Mouse (Mus musculus) forebrain, postnatal 0 days (tissue): ENCODE results near the gene Trp53inp2. TPM values are rescaled to one million over a fixed set of nuclear protein-coding genes. Genes with fewer than 3 reads are reported as not detected.

ENCODE experiments used
- ATAC-seq: fragments of 200-750 bp; cut with Nextera tagmentation; 2 replicates; pipeline ENCODE4 v1.8.0; 2017; ENCODE audit warnings: mild to moderate bottlenecking, moderate library complexity
- DNase-seq: peaks from one replicate; pipeline ENCODE4 v3.0.0-alpha.2; 2015
- H3K27ac ChIP-seq: fragments of 300-500 bp; sonication (generic); 2 replicates; pipeline ENCODE4 v1.5.1; 2014; ENCODE audit warnings: low read depth, mild to moderate bottlenecking, antibody characterized with exemption, low read length, moderate library complexity, mixed read lengths
- H3K27me3 ChIP-seq: fragments of 300-500 bp; sonication (generic); 2 replicates; pipeline ENCODE4 v1.6.1; 2014; ENCODE audit warnings: mild to moderate bottlenecking, low read length, mixed read lengths; ENCODE audit not compliant: insufficient read depth
- H3K36me3 ChIP-seq: fragments of 300-500 bp; sonication (generic); 2 replicates; pipeline ENCODE4 v1.6.1; 2014; ENCODE audit warnings: mild to moderate bottlenecking, moderate library complexity; ENCODE audit not compliant: insufficient read depth
- H3K4me1 ChIP-seq: fragments of 300-500 bp; sonication (generic); 2 replicates; pipeline ENCODE4 v1.6.1; 2014; ENCODE audit warnings: antibody characterized with exemption; ENCODE audit not compliant: insufficient read depth
- H3K4me2 ChIP-seq: fragments of 300-500 bp; sonication (generic); 2 replicates; pipeline ENCODE4 v1.6.1; 2014; ENCODE audit warnings: low read depth, mild to moderate bottlenecking, moderate library complexity
- H3K4me3 ChIP-seq: fragments of 300-500 bp; sonication (generic); 2 replicates; pipeline ENCODE4 v1.5.1; 2014; ENCODE audit warnings: low read depth, low read length, mixed read lengths
- H3K9ac ChIP-seq: fragments of 300-500 bp; sonication (generic); 2 replicates; pipeline ENCODE4 v1.6.1; 2014; ENCODE audit warnings: mild to moderate bottlenecking
- H3K9me3 ChIP-seq: fragments of 300-500 bp; sonication (generic); 2 replicates; pipeline ENCODE4 v1.6.1; 2016; ENCODE audit warnings: low read length
- CTCF ChIP-seq: sonication (generic); IDR thresholded peaks from 2 replicates; pipeline ENCODE4 v1.5.1; 2016; ENCODE audit warnings: antibody characterized with exemption, control low read depth, low read depth
- WGBS: fragments of 180-500 bp; shearing (Covaris S2); extraction: QIAGEN DNeasy Blood & Tissue Kit; methylation state at CpG from one replicate; pipeline ENCODE4 v1.1.7; 2014; 5-methylcytosine and 5-hydroxymethylcytosine counted together
- polyA plus RNA-seq: library from polyadenylated mRNA; unstranded; fragments of >200 nt; fragmentation: Nextera tagmentation; extraction: Ambion mirVana; gene quantifications from 2 replicates; pipeline ENCODE4 v1.2.1, GENCODE M21; 2015
- total RNA-seq: library from RNA; depleted of rRNA; stranded (reverse); fragments of >200 nt; gene quantifications from 2 replicates; pipeline ENCODE4 v1.2.3, GENCODE M21; 2014; rRNA removed

Trp53inp2 gene
- 76.0 and 100.0 TPM in 2 replicates for total RNA-seq
- 58.6 and 60.2 TPM in 2 replicates for polyA plus RNA-seq

DNA sequence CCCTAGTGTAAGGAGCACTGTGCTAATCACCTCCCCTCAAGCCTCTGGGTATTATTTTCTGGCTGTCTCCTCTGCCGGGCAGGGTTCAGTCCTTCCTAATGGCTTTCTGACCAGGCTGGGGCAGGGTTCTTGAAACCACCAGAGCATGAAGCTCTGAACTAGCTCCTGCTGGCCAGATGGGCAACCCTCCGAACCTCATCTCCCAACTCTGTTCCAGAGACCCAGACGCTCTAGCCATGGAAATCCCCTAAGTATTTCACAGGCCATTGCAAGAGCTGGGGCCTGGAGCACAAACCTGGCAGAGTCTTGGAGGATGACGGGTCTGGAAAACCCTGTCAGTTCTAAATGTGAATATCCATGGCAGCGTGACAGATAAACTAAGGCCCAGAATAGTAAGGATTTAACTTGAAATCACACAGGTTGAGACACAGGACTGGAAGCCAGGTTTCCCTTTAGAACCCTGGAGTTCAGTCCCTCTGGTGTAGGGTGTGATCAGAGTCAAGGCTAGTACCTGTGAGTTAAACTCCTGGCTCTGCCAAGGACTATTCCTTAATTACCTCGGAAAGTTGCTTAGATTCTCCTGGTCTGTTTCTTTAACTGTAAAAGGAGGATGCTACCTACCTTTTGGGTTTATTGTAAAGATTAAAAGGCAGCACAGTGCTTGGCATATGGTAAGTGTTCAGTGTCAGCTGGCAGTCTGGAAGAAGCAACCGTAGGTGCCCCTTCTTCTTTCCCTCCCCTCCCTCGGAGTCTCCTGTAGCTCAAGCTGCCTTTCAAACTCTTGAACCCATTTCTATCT, at the start of gene Trp53inp2:
TSS of gene Trp53inp2 (plus strand) at position 799 of the 799 bp plus-strand sequence.
- peaks cover 16% of the 10 kb centered on the region for H3K4me1 ChIP-seq
- peak within 1 kb of the TSS; percentile 99 for H3K9ac ChIP-seq
- no peaks in the 10 kb centered on the region for H3K9me3 ChIP-seq
- H3K4me2 ChIP-seq, result peak within 1 kb of the TSS; percentile 77
- no peak for TF ChIP-seq CTCF
- no peaks in the 10 kb centered on the region for H3K27me3 ChIP-seq
- no peaks in the 10 kb centered on the region; the same call in 1 of the 2 replicates for H3K36me3 ChIP-seq
- peak within 1 kb of the TSS; percentile 93 for H3K4me3 ChIP-seq
- ATAC-seq, result no peak
- DNase-seq, result peak; percentile 36
- peak within 1 kb of the TSS; percentile 99 for H3K27ac ChIP-seq
- 35% methylated on average over 8 of the region's 8 CpGs for WGBS

DNA sequence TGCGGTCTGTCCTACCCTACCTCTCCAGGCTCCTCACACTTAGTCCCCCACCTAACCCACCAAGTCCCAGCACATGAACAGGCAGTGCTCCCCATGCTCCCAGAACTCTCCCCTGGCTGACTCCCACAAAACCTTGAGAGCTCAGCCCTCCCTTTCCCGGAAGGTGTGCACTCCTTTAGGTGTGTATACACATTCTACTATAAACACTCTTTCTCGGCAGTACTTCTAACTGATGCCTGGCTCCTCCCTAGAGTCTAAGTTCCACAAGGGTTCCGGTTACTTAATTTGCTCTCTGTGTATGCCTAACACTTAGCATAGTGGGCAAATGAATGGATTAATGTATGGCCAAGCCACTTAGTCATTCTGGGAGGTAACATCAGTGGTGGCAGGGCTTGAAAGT, 49.5 kb upstream of the Trp53inp2 start:
- Histone ChIP-seq H3K9ac (no peak overlapping the region), H3K4me1 (no peaks in the 10 kb centered on the region), H3K36me3 (peaks cover 50% of the 10 kb centered on the region), H3K9me3 (no peaks in the 10 kb centered on the region), H3K27me3 (no peaks in the 10 kb centered on the region), H3K27ac (no peak overlapping the region), H3K4me3 (no peak overlapping the region), H3K4me2 (no peak overlapping the region)
- no peak for TF ChIP-seq CTCF
- DNase-seq (no peak), ATAC-seq (no peak)
- 91% methylated on average over 4 of the region's 4 CpGs for WGBS

DNA sequence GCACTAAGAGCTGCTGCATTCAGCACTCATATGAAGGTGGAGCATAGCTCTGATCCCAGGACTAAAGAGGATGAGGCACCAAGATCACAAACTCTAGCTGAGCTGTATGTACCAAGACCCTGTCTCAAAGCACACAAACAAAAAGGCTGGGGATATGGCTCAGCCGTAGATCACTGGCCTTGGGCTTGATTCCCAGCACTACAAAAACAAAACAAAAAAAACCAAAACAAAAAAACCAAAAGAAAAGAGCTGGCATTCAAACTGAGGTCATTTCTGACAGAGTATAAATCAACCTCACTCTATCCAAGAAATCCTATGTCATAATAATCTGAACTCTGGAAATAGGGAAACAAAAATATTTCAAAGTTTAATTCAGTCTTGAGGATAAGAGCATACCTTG, 47.4 kb upstream of the Trp53inp2 start:
- Histone ChIP-seq H3K4me1 (no peaks in the 10 kb centered on the region), H3K36me3 (peaks cover 38% of the 10 kb centered on the region), H3K9me3 (no peaks in the 10 kb centered on the region), H3K9ac (no peak overlapping the region), H3K27ac (no peak overlapping the region), H3K4me3 (no peak overlapping the region), H3K4me2 (no peak overlapping the region), H3K27me3 (no peaks in the 10 kb centered on the region)
- 76% methylated on average over 1 of the region's 1 CpGs for WGBS
- ATAC-seq (no peak), DNase-seq (no peak)
- no peak for TF ChIP-seq CTCF

DNA sequence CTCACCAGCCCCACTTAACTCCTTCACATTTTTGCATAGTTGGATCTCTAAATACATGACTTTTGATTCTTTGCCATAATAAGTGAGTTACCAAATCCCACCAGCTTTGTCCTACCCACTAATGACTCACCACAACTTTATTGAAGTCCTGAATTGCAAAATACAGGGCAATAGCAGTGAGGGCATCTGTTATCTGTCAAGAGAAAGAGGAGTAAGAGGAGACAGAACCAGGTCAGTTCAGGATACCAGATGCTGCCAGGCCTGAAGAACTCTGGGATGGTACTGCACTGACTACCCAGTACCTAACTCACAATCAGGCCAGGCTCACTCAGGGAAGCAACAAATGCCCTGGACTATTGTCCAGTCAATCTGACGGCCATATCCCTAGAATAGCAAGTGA, 45.6 kb upstream of the Trp53inp2 start:
- Histone ChIP-seq H3K4me1 (no peaks in the 10 kb centered on the region), H3K9ac (no peak overlapping the region), H3K9me3 (no peaks in the 10 kb centered on the region), H3K27ac (no peak overlapping the region), H3K27me3 (no peaks in the 10 kb centered on the region), H3K4me2 (no peak overlapping the region), H3K36me3 (peaks cover 31% of the 10 kb centered on the region), H3K4me3 (no peak overlapping the region)
- DNase-seq (no peak), ATAC-seq (no peak)
- TF ChIP-seq CTCF, result no peak
- 93% methylated on average over 1 of the region's 1 CpGs for WGBS

DNA sequence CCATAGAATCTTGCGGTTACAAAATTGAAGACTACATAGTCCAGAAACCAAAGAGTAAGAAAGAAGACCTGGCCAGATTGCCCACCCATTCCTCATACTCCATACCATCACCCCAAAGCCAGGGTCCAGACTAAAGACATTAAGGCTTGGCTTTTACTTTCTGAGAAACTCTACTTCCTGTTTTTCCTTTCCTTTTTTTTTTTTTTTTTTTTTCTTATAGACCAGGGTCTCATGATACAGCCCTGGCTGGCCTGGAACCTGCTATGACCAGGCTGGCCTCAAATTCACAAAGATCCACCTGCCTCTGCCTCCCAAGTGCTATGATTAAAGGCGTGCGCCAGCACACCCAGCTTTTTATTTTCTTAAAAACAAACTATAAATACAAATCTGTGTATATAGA, 44.6 kb upstream of the Trp53inp2 start:
- TF ChIP-seq CTCF, result no peak
- DNase-seq, result no peak
- Histone ChIP-seq H3K36me3 (peaks cover 25% of the 10 kb centered on the region), H3K4me1 (no peaks in the 10 kb centered on the region), H3K27ac (no peak overlapping the region), H3K4me3 (no peak overlapping the region), H3K4me2 (no peak overlapping the region), H3K9me3 (no peaks in the 10 kb centered on the region), H3K9ac (no peak overlapping the region), H3K27me3 (no peaks in the 10 kb centered on the region)
- 93% methylated on average over 3 of the region's 3 CpGs for WGBS
- no peak for ATAC-seq

DNA sequence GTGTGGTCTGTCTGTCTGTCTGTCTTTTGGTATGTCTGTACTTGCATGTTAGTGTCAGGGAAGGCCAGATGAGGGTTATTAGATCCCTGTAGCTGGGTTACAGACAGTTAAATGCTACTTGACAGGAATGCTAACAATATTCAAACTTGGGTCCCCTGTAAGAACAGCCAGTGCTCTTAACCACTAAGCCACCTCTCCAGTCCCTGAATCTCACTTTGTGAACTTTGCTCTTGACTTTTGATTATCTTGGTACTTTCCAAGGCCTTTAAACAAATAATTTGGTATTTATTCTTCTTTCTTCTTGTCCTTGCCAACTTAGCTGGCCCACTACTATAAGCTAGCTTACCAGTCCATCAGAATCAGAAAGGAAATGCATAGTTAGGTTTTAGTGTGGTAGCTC, 40.7 kb upstream of the Trp53inp2 start:
- ATAC-seq (no peak), DNase-seq (no peak)
- no peak overlapping the region for H3K27ac ChIP-seq
- H3K27me3 ChIP-seq, result no peaks in the 10 kb centered on the region
- TF ChIP-seq CTCF, result no peak
- no peaks in the 10 kb centered on the region for H3K9me3 ChIP-seq
- peaks cover 18% of the 10 kb centered on the region for H3K36me3 ChIP-seq
- no peaks in the 10 kb centered on the region for H3K4me1 ChIP-seq
- H3K4me3 ChIP-seq, result no peak overlapping the region
- H3K9ac ChIP-seq, result no peak overlapping the region
- no peak overlapping the region for H3K4me2 ChIP-seq

DNA sequence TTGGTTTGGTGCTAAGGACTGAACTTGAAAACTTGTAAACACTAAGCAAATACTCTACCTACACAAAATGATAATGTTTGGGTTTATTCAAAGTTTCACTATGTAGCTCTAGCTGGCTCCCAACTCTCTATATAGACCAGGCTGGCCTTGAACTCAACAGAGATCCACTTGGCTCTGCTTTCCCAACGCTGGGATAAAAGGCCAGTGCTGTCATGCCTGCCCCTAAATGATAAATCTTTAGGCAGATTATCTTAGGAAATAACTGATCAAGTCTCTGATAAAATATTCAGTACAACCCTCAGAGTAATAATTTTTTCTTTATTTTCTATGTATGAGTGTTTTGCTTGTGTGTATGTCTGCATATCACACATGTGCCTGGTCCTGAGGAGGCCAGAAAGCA, 34.2 kb upstream of the Trp53inp2 start:
- no peak overlapping the region for H3K4me2 ChIP-seq
- TF ChIP-seq CTCF, result no peak
- DNase-seq, result no peak
- no peak overlapping the region for H3K4me3 ChIP-seq
- no peak for ATAC-seq
- peaks cover 15% of the 10 kb centered on the region for H3K36me3 ChIP-seq
- no peak overlapping the region for H3K27ac ChIP-seq
- no peaks in the 10 kb centered on the region for H3K27me3 ChIP-seq
- H3K9me3 ChIP-seq, result no peaks in the 10 kb centered on the region
- no peaks in the 10 kb centered on the region for H3K4me1 ChIP-seq
- no peak overlapping the region for H3K9ac ChIP-seq
- WGBS, result 88% methylated on average over 1 of the region's 1 CpGs
